Mouse (Mus musculus) spleen, adult 2 months (tissue): Measurements from ENCODE around the gene Sectm1a.

Experiments
- CTCF ChIP-seq: fragments of 200-500 bp; IDR thresholded peaks from 2 replicates; pipeline ENCODE4 v1.5.1; 2011; ENCODE audit warnings: mild to moderate bottlenecking, inconsistent platforms; ENCODE audit not compliant: insufficient read depth, insufficient read length, insufficient replicate concordance; ENCODE audit errors: extremely low read depth
- POLR2A ChIP-seq: fragments of 200-500 bp; IDR thresholded peaks from 2 replicates; pipeline ENCODE4 v1.6.1; 2011; ENCODE audit warnings: low read depth, low read length, inconsistent platforms

DNA sequence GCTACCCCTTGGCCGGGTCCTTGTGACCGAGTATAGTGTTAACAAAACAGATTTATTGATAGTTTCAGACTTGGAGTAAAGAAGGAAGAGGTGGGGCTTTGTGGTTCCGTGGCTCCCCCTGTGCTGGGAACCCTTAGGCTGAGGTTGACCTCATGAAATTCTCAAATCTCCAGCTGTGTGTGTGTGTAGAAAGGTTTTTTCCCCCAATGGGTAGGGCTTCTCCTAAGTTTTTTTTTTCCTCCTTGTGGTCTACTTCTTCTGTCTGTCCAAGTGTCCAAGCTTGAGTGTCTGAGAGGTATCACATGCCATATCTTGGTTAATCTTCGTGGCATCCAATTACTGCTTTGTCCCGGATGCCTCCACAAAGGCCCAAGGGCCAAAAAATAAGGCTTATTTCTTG, 47.9 kb downstream of the Sectm1a start:
- TF ChIP-seq POLR2A (no peak), CTCF (no peak)
